Mouse (Mus musculus): Measurements from ENCODE around the gene Cadm1.

DNA sequence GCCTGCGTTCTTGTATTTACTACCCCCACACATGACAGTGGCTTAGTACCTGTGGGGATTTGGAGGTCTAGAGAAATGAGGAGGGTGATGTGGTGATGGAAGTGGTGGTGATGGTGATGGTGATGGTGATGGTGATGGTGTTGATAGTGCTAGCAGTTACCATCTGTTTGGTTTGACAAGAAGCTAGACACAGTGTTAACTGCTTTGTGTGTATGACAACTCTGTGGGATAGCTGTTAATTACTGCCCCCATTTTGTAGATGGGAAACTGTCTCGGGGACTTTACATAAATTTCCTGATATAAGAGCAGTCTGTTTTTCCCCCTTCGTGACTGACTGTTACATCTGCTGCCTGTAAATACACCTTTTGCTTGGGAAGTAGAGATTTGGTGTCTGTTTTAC lies 256.7 kb downstream of the Cadm1 start:
- TF ChIP-seq EP300 (IDR thresholded peaks at IDR 0.05), result no peak
- TF ChIP-seq CTCF (IDR thresholded peaks at IDR 0.05), result no peak
